Mouse (Mus musculus) liver, embryonic 12.5 days (tissue): Measurements from ENCODE around the gene Rdh16. TPM values are rescaled to one million over a fixed set of nuclear protein-coding genes. Genes with fewer than 3 reads are reported as not detected.
"Not testable (repeated sequence)": the region's sequence is repeated elsewhere in the genome, so short reads cannot be mapped to it uniquely, and the experiment has no call there.

Experiments
- ATAC-seq: fragments of 200-750 bp; cut with Nextera tagmentation; 2 replicates; pipeline ENCODE4 v1.8.0; 2017; ENCODE audit warnings: moderate number of reproducible peaks, mild to moderate bottlenecking, moderate library complexity
- H3K27ac ChIP-seq: fragments of 300-500 bp; sonication (generic); 2 replicates; pipeline ENCODE4 v1.5.1; 2016; ENCODE audit warnings: mild to moderate bottlenecking
- H3K27me3 ChIP-seq: fragments of 300-500 bp; sonication (generic); replicated peaks from 2 replicates; pipeline ENCODE4 v1.6.1; 2016; ENCODE audit warnings: mild to moderate bottlenecking, moderate library complexity
- H3K36me3 ChIP-seq: fragments of 300-500 bp; sonication (generic); 2 replicates; pipeline ENCODE4 v1.6.1; 2016; ENCODE audit warnings: mild to moderate bottlenecking, moderate library complexity
- H3K4me1 ChIP-seq: fragments of 300-500 bp; sonication (generic); 2 replicates; pipeline ENCODE4 v1.6.1; 2016
- H3K4me2 ChIP-seq: fragments of 300-500 bp; sonication (generic); 2 replicates; pipeline ENCODE4 v1.6.1; 2016; ENCODE audit warnings: mild to moderate bottlenecking, moderate library complexity
- H3K4me3 ChIP-seq: fragments of 300-500 bp; sonication (generic); 2 replicates; pipeline ENCODE4 v1.5.1; 2016; ENCODE audit warnings: mild to moderate bottlenecking, moderate library complexity
- H3K9ac ChIP-seq: fragments of 300-500 bp; sonication (generic); 2 replicates; pipeline ENCODE4 v1.6.1; 2016; ENCODE audit warnings: mild to moderate bottlenecking, moderate library complexity
- H3K9me3 ChIP-seq: fragments of 300-500 bp; sonication (generic); replicated peaks from 2 replicates; pipeline ENCODE4 v1.6.1; 2016; ENCODE audit warnings: mild to moderate bottlenecking, moderate library complexity
- WGBS: fragments of 180-500 bp; shearing (Covaris S2); methylation state at CpG from one replicate; pipeline ENCODE4 v1.1.7; 2016; ENCODE audit not compliant: insufficient replicate concordance; 5-methylcytosine and 5-hydroxymethylcytosine counted together
- polyA plus RNA-seq: library from polyadenylated mRNA; unstranded; fragments of >200 nt; fragmentation: Nextera tagmentation; extraction: Ambion mirVana; gene quantifications from 2 replicates; pipeline ENCODE4 v1.2.1, GENCODE M21; 2016

Rdh16 gene
- polyA plus RNA-seq, 1 experiment from 2014 or later, result not detected

GRCm38 (mm10) chr10:127881041-127881440 is 80.1 kb downstream of the Rdh16 start:
- no peak overlapping the region for H3K9ac ChIP-seq
- H3K4me3 ChIP-seq, result no peak overlapping the region
- H3K36me3 ChIP-seq, result no peaks in the 10 kb centered on the region
- no peak overlapping the region for H3K4me2 ChIP-seq
- H3K27me3 ChIP-seq, result no peaks in the 10 kb centered on the region
- ATAC-seq, result no peak
- H3K27ac ChIP-seq, result no peak overlapping the region
- H3K4me1 ChIP-seq, result peaks cover 18% of the 10 kb centered on the region
- WGBS, result 78% methylated on average over 4 of the region's 4 CpGs
- H3K9me3 ChIP-seq, result no peaks in the 10 kb centered on the region

GRCm38 (mm10) chr10:127886551-127886950 is 85.6 kb downstream of the Rdh16 start:
- Histone ChIP-seq H3K4me2 (no peak overlapping the region), H3K4me3 (no peak overlapping the region), H3K27me3 (no peaks in the 10 kb centered on the region), H3K27ac (no peak overlapping the region), H3K36me3 (no peaks in the 10 kb centered on the region), H3K9me3 (no peaks in the 10 kb centered on the region), H3K9ac (no peak overlapping the region), H3K4me1 (no peaks in the 10 kb centered on the region)
- WGBS, result 62% methylated on average over 1 of the region's 1 CpGs
- ATAC-seq, result no peak

- no peak overlapping the region for H3K27ac ChIP-seq
- H3K4me3 ChIP-seq, result no peak overlapping the region
- ATAC-seq, result no peak
- 68% methylated on average over 4 of the region's 4 CpGs for WGBS
- H3K36me3 ChIP-seq, result no peaks in the 10 kb centered on the region
- no peaks in the 10 kb centered on the region for H3K4me1 ChIP-seq
- H3K4me2 ChIP-seq, result no peak overlapping the region
- no peak overlapping the region for H3K9ac ChIP-seq
- H3K9me3 ChIP-seq, result no peaks in the 10 kb centered on the region
- no peaks in the 10 kb centered on the region for H3K27me3 ChIP-seq
Measured at GRCm38 (mm10) chr10:127886971-127887370, 86.0 kb downstream of the Rdh16 start.

- H3K9me3 ChIP-seq, result no peaks in the 10 kb centered on the region
- H3K27ac ChIP-seq, result no peak within 1 kb of the TSS
- no peak within 1 kb of the TSS for H3K9ac ChIP-seq
- H3K4me2 ChIP-seq, result no peak within 1 kb of the TSS
- H3K4me1 ChIP-seq, result peaks cover 3% of the 10 kb centered on the region; the same call in 1 of the 2 replicates
- H3K27me3 ChIP-seq, result no peaks in the 10 kb centered on the region
- no peak within 1 kb of the TSS for H3K4me3 ChIP-seq
- no peaks in the 10 kb centered on the region for H3K36me3 ChIP-seq
- ATAC-seq, result no peak
Measured at GRCm38 (mm10) chr10:127888605-127889004, 87.7 kb downstream of the Rdh16 start, which contains the start of gene Rdh7. TSS of gene Rdh7 (minus strand) at chr10:127888817.

- Histone ChIP-seq H3K27ac (no peak overlapping the region), H3K4me1 (peaks cover 10% of the 10 kb centered on the region; the same call in 1 of the 2 replicates), H3K4me2 (no peak overlapping the region), H3K4me3 (no peak overlapping the region), H3K9me3 (no peaks in the 10 kb centered on the region), H3K27me3 (no peaks in the 10 kb centered on the region), H3K36me3 (no peaks in the 10 kb centered on the region), H3K9ac (no peak overlapping the region)
- ATAC-seq, result no peak
- WGBS, result 46% methylated on average over 1 of the region's 1 CpGs
Measured at GRCm38 (mm10) chr10:127891481-127891880, 90.5 kb downstream of the Rdh16 start.

GRCm38 (mm10) chr10:127893163-127894022 is 92.4 kb downstream of the Rdh16 start:
- peak; percentile 67 for ATAC-seq
- H3K4me2 ChIP-seq, H3K9ac ChIP-seq, H3K36me3 ChIP-seq, H3K27ac ChIP-seq, H3K4me3 ChIP-seq, H3K9me3 ChIP-seq, H3K27me3 ChIP-seq: not testable (repeated sequence)
- H3K4me1 ChIP-seq, result peaks cover 10% of the 10 kb centered on the region; the same call in 1 of the 2 replicates
- 30% methylated on average over 5 of the region's 5 CpGs for WGBS

Other genes with a start within 250 kb of the Rdh16 start
- 22.8 and 26.5 TPM in 2 replicates for gene Lrp1, start 180.0 kb upstream of the Rdh16 start, polyA plus RNA-seq
- 19.2 and 19.4 TPM in 2 replicates for gene Stat6, start 158.2 kb upstream of the Rdh16 start, polyA plus RNA-seq
- gene Nemp1, start 134.3 kb upstream of the Rdh16 start, polyA plus RNA-seq, result 7.0 and 8.0 TPM in 2 replicates
- gene Nab2, start 132.6 kb upstream of the Rdh16 start, polyA plus RNA-seq, result 2.6 and 3.4 TPM in 2 replicates
- 0.06 and 0.13 TPM in 2 replicates for gene Myo1a, start 96.0 kb upstream of the Rdh16 start, polyA plus RNA-seq
- gene Tac2, start 76.7 kb upstream of the Rdh16 start, polyA plus RNA-seq, result 8.6 and 14.1 TPM in 2 replicates
- gene Zbtb39, start 61.6 kb upstream of the Rdh16 start, polyA plus RNA-seq, result 1.3 and 1.4 TPM in 2 replicates
- 10.3 and 11.2 TPM in 2 replicates for gene Gpr182, start 49.4 kb upstream of the Rdh16 start, polyA plus RNA-seq
- gene Rdh1, start 41.4 kb upstream of the Rdh16 start, polyA plus RNA-seq, result 0.22 and 0.30 TPM in 2 replicates
- gene Rdh16f1, start 41.4 kb upstream of the Rdh16 start, polyA plus RNA-seq, result 0.11 and 0.18 TPM in 2 replicates
- not detected in 2 replicates for gene Rdh9, start 24.8 kb upstream of the Rdh16 start, polyA plus RNA-seq
- not detected in 2 replicates for gene Rdh19, start 48.8 kb downstream of the Rdh16 start, polyA plus RNA-seq
- gene Rdh16f2, start 65.3 kb downstream of the Rdh16 start, polyA plus RNA-seq, result not detected in 2 replicates
- 0.07 TPM in 1 of 2 replicates, not detected in the other for gene Rdh7, start 87.7 kb downstream of the Rdh16 start, polyA plus RNA-seq
- gene Sdr9c7, start 97.4 kb downstream of the Rdh16 start, polyA plus RNA-seq, result not detected in 2 replicates
- 0.17 TPM in 1 of 2 replicates, not detected in the other for gene Hsd17b6, start 206.5 kb downstream of the Rdh16 start, polyA plus RNA-seq
- gene Prim1, start 214.0 kb downstream of the Rdh16 start, polyA plus RNA-seq, result 88.9 and 93.3 TPM in 2 replicates
- 666 and 682 TPM in 2 replicates for gene Naca, start 234.4 kb downstream of the Rdh16 start, polyA plus RNA-seq